Comparison of ENCODE assay signal across 21 mouse cellular contexts in genomic region chr9:113601451-113601850, GRCm38 (mm10).
DNase-seq lines count a peak whose midpoint lies in the region; ATAC-seq and TF ChIP-seq lines count a peak whose summit lies in the region.
"Had no signal": no experiment of that assay in that cellular context is flagged by ENCODE, and none has a peak within 500 bp of the region (broad histone marks: within the 10 kb centered on the region; RNA-seq: fewer than 3 reads in every experiment).

No protein-coding gene starts in this region.

- H3K27me3 ChIP-seq in embryonic facial prominence, embryonic 11.5 days (ENCODE audit: control insufficient read depth, insufficient read depth, low read length) = no peaks in the 10 kb centered on the region
- H3K27me3 ChIP-seq in embryonic facial prominence, embryonic 10.5 days (replicated peaks; ENCODE audit: low read depth, poor library complexity, severe bottlenecking) = no peaks in the 10 kb centered on the region
- H3K27me3 ChIP-seq in limb, embryonic 12.5 days = no peaks in the 10 kb centered on the region
- H3K27me3 ChIP-seq in limb, embryonic 10.5 days (ENCODE audit: low read depth, poor library complexity, severe bottlenecking) = no peaks in the 10 kb centered on the region
- no peaks in the 10 kb centered on the region for H3K27me3 ChIP-seq in neural tube, embryonic 15.5 days (replicated peaks)
- H3K27me3 ChIP-seq: embryonic facial prominence, embryonic 13.5 days; forebrain, embryonic 13.5 days; heart, embryonic 12.5 days; hindbrain, embryonic 12.5 days had no signal

- peak; percentile 3 for DNase-seq in embryonic facial prominence, embryonic 11.5 days (ENCODE audit: low spot score)
- no peak for DNase-seq in embryonic facial prominence, embryonic 10.5 days (ENCODE audit: low spot score)
- DNase-seq in limb, embryonic 10.5 days (ENCODE audit: low spot score) = no peak
- peak; percentile 33 for DNase-seq in brain, embryonic 14.5 days (ENCODE audit: low read depth)
- DNase-seq in liver = no peak
- DNase-seq: adrenal gland, adult 8-10 months; cerebellum, adult 18-20 months; cerebellum, adult 9-11 months; cerebellum, postnatal 36 days; forebrain, postnatal 0 days; gastrocnemius, adult 2 months; gastrocnemius, postnatal 25 days had no signal

- WGBS in embryonic facial prominence, embryonic 11.5 days = 12% methylated on average over 5 of the region's 5 CpGs
- 8% methylated on average over 5 of the region's 5 CpGs for WGBS in embryonic facial prominence, embryonic 10.5 days
- WGBS in limb, embryonic 12.5 days = 31% methylated on average over 5 of the region's 5 CpGs
- 28% methylated on average over 5 of the region's 5 CpGs for WGBS in limb, embryonic 10.5 days
- WGBS in neural tube, embryonic 15.5 days = 13% methylated on average over 5 of the region's 5 CpGs

- ATAC-seq in embryonic facial prominence, embryonic 11.5 days (replicated peaks; ENCODE audit: insufficient number of reproducible peaks, low FRiP score, low TSS enrichment, low read depth) = no peak
- 0 out of 2 replicates have a peak, but pooled peaks have one; percentile 58 for ATAC-seq in limb, embryonic 12.5 days (ENCODE audit: insufficient number of reproducible peaks, insufficient read depth, low FRiP score, low TSS enrichment, low read depth)
- no peak for ATAC-seq in neural tube, embryonic 15.5 days (ENCODE audit: low FRiP score)
- ATAC-seq: forebrain, embryonic 13.5 days; forebrain, postnatal 0 days; hindbrain, embryonic 16.5 days; inflammation-experienced regulatory T-cells, adult 6 months; intestine, postnatal 0 days had no signal

- H3K9ac ChIP-seq in embryonic facial prominence, embryonic 11.5 days (replicated peaks; ENCODE audit: low read length) = no peak overlapping the region
- H3K9ac ChIP-seq in limb, embryonic 12.5 days (replicated peaks) = no peak overlapping the region
- H3K9ac ChIP-seq in neural tube, embryonic 15.5 days (replicated peaks) = no peak overlapping the region
- H3K9ac ChIP-seq: embryonic facial prominence, embryonic 13.5 days; forebrain, embryonic 13.5 days; forebrain, postnatal 0 days; heart, embryonic 12.5 days; hindbrain, embryonic 12.5 days had no signal

- TF ChIP-seq POLR2A in brain, embryonic 14.5 days (IDR thresholded peaks at IDR 0.05; ENCODE audit: borderline replicate concordance, extremely low read depth, insufficient read depth, insufficient read length, poor library complexity, severe bottlenecking) = no peak

- no peak overlapping the region for H3K4me3 ChIP-seq in embryonic facial prominence, embryonic 11.5 days (ENCODE audit: low read depth, low read length)
- no peak overlapping the region for H3K4me3 ChIP-seq in embryonic facial prominence, embryonic 10.5 days
- H3K4me3 ChIP-seq in limb, embryonic 12.5 days (replicated peaks) = no peak overlapping the region
- no peak overlapping the region for H3K4me3 ChIP-seq in limb, embryonic 10.5 days
- no peak overlapping the region for H3K4me3 ChIP-seq in neural tube, embryonic 15.5 days (replicated peaks)
- H3K4me3 ChIP-seq: embryonic facial prominence, embryonic 13.5 days; forebrain, embryonic 13.5 days; gastrocnemius, adult 2 months; heart, embryonic 12.5 days; hindbrain, embryonic 12.5 days had no signal

- no peaks in the 10 kb centered on the region for H3K9me3 ChIP-seq in embryonic facial prominence, embryonic 11.5 days (replicated peaks; ENCODE audit: control insufficient read depth, low read length)
- no peaks in the 10 kb centered on the region for H3K9me3 ChIP-seq in embryonic facial prominence, embryonic 10.5 days
- no peaks in the 10 kb centered on the region for H3K9me3 ChIP-seq in limb, embryonic 12.5 days
- H3K9me3 ChIP-seq in limb, embryonic 10.5 days (replicated peaks) = no peaks in the 10 kb centered on the region
- H3K9me3 ChIP-seq in neural tube, embryonic 15.5 days (replicated peaks) = no peaks in the 10 kb centered on the region
- H3K9me3 ChIP-seq: embryonic facial prominence, embryonic 13.5 days; forebrain, embryonic 13.5 days; heart, embryonic 12.5 days; hindbrain, embryonic 12.5 days had no signal

- no peaks in the 10 kb centered on the region for H3K36me3 ChIP-seq in embryonic facial prominence, embryonic 11.5 days (replicated peaks; ENCODE audit: control insufficient read depth, insufficient read depth, low read depth, low read length)
- H3K36me3 ChIP-seq in embryonic facial prominence, embryonic 10.5 days (replicated peaks) = no peaks in the 10 kb centered on the region
- H3K36me3 ChIP-seq in limb, embryonic 12.5 days = no peaks in the 10 kb centered on the region
- no peaks in the 10 kb centered on the region for H3K36me3 ChIP-seq in limb, embryonic 10.5 days
- H3K36me3 ChIP-seq in neural tube, embryonic 15.5 days = no peaks in the 10 kb centered on the region
- H3K36me3 ChIP-seq: embryonic facial prominence, embryonic 13.5 days; heart, embryonic 12.5 days; hindbrain, embryonic 12.5 days had no signal

- H3K4me2 ChIP-seq in embryonic facial prominence, embryonic 11.5 days (ENCODE audit: low read depth, low read length) = no peak overlapping the region
- H3K4me2 ChIP-seq in limb, embryonic 12.5 days = no peak overlapping the region
- H3K4me2 ChIP-seq in neural tube, embryonic 15.5 days = no peak overlapping the region
- H3K4me2 ChIP-seq: embryonic facial prominence, embryonic 13.5 days; forebrain, embryonic 13.5 days; heart, embryonic 12.5 days; hindbrain, embryonic 12.5 days had no signal

- no peaks in the 10 kb centered on the region for H3K4me1 ChIP-seq in embryonic facial prominence, embryonic 11.5 days (ENCODE audit: control insufficient read depth, insufficient read depth, low read length)
- H3K4me1 ChIP-seq in embryonic facial prominence, embryonic 10.5 days = peaks cover 11% of the 10 kb centered on the region
- H3K4me1 ChIP-seq in limb, embryonic 12.5 days (replicated peaks) = no peaks in the 10 kb centered on the region
- peaks cover 10% of the 10 kb centered on the region for H3K4me1 ChIP-seq in limb, embryonic 10.5 days
- no peaks in the 10 kb centered on the region for H3K4me1 ChIP-seq in neural tube, embryonic 15.5 days
- H3K4me1 ChIP-seq: embryonic facial prominence, embryonic 13.5 days; forebrain, embryonic 13.5 days had no signal

- no peak for TF ChIP-seq CTCF in brain, embryonic 14.5 days (IDR thresholded peaks at IDR 0.05; ENCODE audit: borderline replicate concordance, extremely low read depth, insufficient read depth, insufficient read length)

- H3K27ac ChIP-seq in embryonic facial prominence, embryonic 11.5 days (replicated peaks; ENCODE audit: low read depth, low read length) = no peak overlapping the region
- H3K27ac ChIP-seq in embryonic facial prominence, embryonic 10.5 days (replicated peaks) = no peak overlapping the region
- H3K27ac ChIP-seq in limb, embryonic 12.5 days = no peak overlapping the region
- no peak overlapping the region for H3K27ac ChIP-seq in limb, embryonic 10.5 days
- no peak overlapping the region for H3K27ac ChIP-seq in neural tube, embryonic 15.5 days (replicated peaks)
- H3K27ac ChIP-seq: embryonic facial prominence, embryonic 13.5 days; forebrain, embryonic 13.5 days; gastrocnemius, adult 2 months; hindbrain, embryonic 12.5 days had no signal

Comparison
In these comparisons a context has a peak if more than half of its experiments do, and no peak if none do; other contexts are left out.
1. DNase-seq: peak in embryonic facial prominence, embryonic 11.5 days (single experiment) and brain, embryonic 14.5 days (single experiment); none in embryonic facial prominence, embryonic 10.5 days (single experiment), limb, embryonic 10.5 days (single experiment) and liver (single experiment).